Mouse (Mus musculus) bone marrow, adult 2 months (tissue): Measurements from ENCODE around the gene Kdm6a.

Experiments used
- CTCF ChIP-seq: fragments of 200-500 bp; IDR thresholded peaks from 2 replicates; pipeline ENCODE4 v1.5.1; 2011; ENCODE audit warnings: low read length, control low read depth; ENCODE audit not compliant: control insufficient read depth, insufficient read depth
- POLR2A ChIP-seq: fragments of 200-500 bp; IDR thresholded peaks from 2 replicates; pipeline ENCODE4 v1.6.1; 2011; ENCODE audit warnings: low read depth, mild to moderate bottlenecking, control low read depth, low read length, borderline replicate concordance; ENCODE audit not compliant: control insufficient read depth

GRCm38 (mm10) chrX:18160734-18161442 is 1.5 kb upstream of the Kdm6a start:
- TF ChIP-seq POLR2A, result no peak
- TF ChIP-seq CTCF, result no peak
